Mouse (Mus musculus): ENCODE data around the gene Itsn1.

- no peak for TF ChIP-seq CTCF (IDR thresholded peaks at IDR 0.05)
- TF ChIP-seq EP300 (IDR thresholded peaks at IDR 0.05) = no peak
Observed at GRCm38 (mm10) chr16:91793507-91794278, 64.6 kb downstream of the Itsn1 start.
